Mouse (Mus musculus) neural tube, embryonic 11.5 days (tissue): ENCODE measurements around the gene Olfr721-ps1. TPM values are rescaled to one million over a fixed set of nuclear protein-coding genes. Genes with fewer than 3 reads are reported as not detected.

Experiments used
- ATAC-seq: fragments of 200-750 bp; cut with Nextera tagmentation; 2 replicates; pipeline ENCODE4 v1.8.0; 2017; ENCODE audit warnings: moderate number of reproducible peaks, mild to moderate bottlenecking, moderate TSS enrichment, moderate library complexity; ENCODE audit not compliant: insufficient read depth, low FRiP score, low TSS enrichment
- DNase-seq: peaks from one replicate; pipeline ENCODE4 v3.0.0-alpha.2; 2015; ENCODE audit warnings: low spot score
- H3K27ac ChIP-seq: fragments of 300-500 bp; sonication (generic); 2 replicates; pipeline ENCODE4 v1.5.1; 2014; ENCODE audit warnings: low read depth, mild to moderate bottlenecking, low read length
- H3K27me3 ChIP-seq: fragments of 300-500 bp; sonication (generic); 2 replicates; pipeline ENCODE4 v1.6.1; 2014; ENCODE audit warnings: mild to moderate bottlenecking, low read length, mixed read lengths; ENCODE audit not compliant: control insufficient read depth, insufficient read depth
- H3K36me3 ChIP-seq: fragments of 300-500 bp; sonication (generic); 2 replicates; pipeline ENCODE4 v1.6.1; 2014; ENCODE audit warnings: mild to moderate bottlenecking, low read length, moderate library complexity, mixed read lengths; ENCODE audit not compliant: control insufficient read depth, insufficient read depth
- H3K4me1 ChIP-seq: fragments of 300-500 bp; sonication (generic); 2 replicates; pipeline ENCODE4 v1.6.1; 2014; ENCODE audit warnings: low read length, mixed read lengths; ENCODE audit not compliant: control insufficient read depth, insufficient read depth
- H3K4me2 ChIP-seq: fragments of 300-500 bp; sonication (generic); 2 replicates; pipeline ENCODE4 v1.6.1; 2014; ENCODE audit warnings: low read depth, mild to moderate bottlenecking, moderate library complexity
- H3K4me3 ChIP-seq: fragments of 300-500 bp; sonication (generic); 2 replicates; pipeline ENCODE4 v1.5.1; 2014; ENCODE audit warnings: low read depth, low read length
- H3K9ac ChIP-seq: fragments of 300-500 bp; sonication (generic); 2 replicates; pipeline ENCODE4 v1.6.1; 2014; ENCODE audit warnings: mild to moderate bottlenecking, low read length
- H3K9me3 ChIP-seq: fragments of 300-500 bp; sonication (generic); 2 replicates; pipeline ENCODE4 v1.6.1; 2016; ENCODE audit warnings: low read length; ENCODE audit not compliant: control insufficient read depth
- WGBS: fragments of 180-500 bp; shearing (Covaris S2); extraction: QIAGEN DNeasy Blood & Tissue Kit; methylation state at CpG from one replicate; pipeline ENCODE4 v1.1.7; 2014; 5-methylcytosine and 5-hydroxymethylcytosine counted together
- polyA plus RNA-seq: library from polyadenylated mRNA; unstranded; fragments of >200 nt; fragmentation: Nextera tagmentation; extraction: Ambion mirVana; gene quantifications from 2 replicates; pipeline ENCODE4 v1.2.1, GENCODE M21; 2014

Olfr721-ps1 gene
- polyA plus RNA-seq = not detected in 2 replicates

DNA sequence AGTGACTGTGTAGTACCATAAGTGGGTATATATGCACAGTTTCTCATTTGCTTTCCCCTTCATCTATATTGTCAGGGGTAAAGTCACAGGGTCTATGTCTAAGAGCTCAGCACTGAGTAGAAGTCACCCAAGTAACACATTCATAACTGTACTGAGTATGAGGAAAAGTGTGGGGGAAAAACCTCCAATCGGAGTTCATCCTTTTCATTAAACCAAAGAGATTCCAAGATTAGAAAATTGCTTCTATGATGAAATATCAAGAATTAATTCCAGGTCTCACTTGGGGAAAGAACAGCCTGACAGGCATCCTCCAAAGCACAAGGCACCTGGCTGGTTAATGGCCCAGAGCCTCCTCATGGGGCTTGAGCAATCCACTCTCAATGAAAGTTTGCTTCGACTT lies at the start of gene Olfr721-ps1:
Gene Olfr721-ps1, plus strand, starts transcription at position 301 of the 400 bp plus-strand sequence.
- H3K4me3 ChIP-seq = no peak within 1 kb of the TSS
- H3K9me3 ChIP-seq = no peaks in the 10 kb centered on the region
- no peak within 1 kb of the TSS for H3K27ac ChIP-seq
- ATAC-seq (no peak), DNase-seq (no peak)
- no peaks in the 10 kb centered on the region for H3K27me3 ChIP-seq
- WGBS = 86% methylated on average over 2 of the region's 2 CpGs
- no peaks in the 10 kb centered on the region for H3K36me3 ChIP-seq
- no peak within 1 kb of the TSS for H3K4me2 ChIP-seq
- no peak within 1 kb of the TSS for H3K9ac ChIP-seq
- no peaks in the 10 kb centered on the region for H3K4me1 ChIP-seq

DNA sequence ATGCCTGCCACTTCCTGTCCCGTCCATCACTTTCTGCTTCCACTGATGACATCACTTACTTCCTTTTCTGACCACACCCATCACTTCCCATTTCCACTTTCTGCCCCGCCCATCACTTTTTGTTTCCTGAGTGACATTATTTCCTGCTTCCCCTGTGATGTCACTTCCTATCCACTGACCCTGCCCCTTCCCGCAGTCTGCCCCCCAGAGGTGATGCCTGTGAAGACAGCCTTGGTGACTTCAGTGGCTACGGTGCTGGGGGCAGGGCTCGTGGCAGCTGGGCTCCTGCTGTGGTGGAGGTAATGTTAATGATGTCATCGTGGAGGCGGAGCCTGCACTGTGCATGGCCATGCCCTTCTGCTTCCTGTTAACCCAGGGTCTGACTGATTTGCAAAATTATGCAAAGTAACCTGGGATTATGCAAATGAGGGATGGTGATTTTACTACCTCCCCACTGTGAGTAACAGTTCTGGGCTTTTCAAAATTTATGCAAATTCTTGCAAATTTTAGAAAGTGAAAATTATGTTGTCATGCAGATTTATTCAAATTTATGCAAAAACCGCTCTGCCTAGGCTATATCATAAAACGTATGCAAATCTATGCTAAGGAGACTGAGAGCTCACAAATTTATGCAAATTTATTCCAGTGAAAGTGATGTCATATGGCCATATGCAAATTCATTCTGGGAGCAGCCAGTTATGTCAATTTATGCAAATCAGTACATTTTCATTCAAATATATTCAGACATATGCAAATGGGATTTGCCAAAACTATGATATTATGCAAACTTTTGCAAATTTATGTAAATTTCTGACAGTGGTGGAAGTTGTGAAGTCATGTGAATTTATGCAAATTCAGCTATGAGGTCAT lies 49.1 kb upstream of the Olfr721-ps1 start:
- Histone ChIP-seq H3K4me2 (no peak overlapping the region), H3K9ac (no peak overlapping the region), H3K4me3 (no peak overlapping the region), H3K9me3 (peaks cover 29% of the 10 kb centered on the region), H3K27ac (no peak overlapping the region), H3K27me3 (no peaks in the 10 kb centered on the region), H3K4me1 (no peaks in the 10 kb centered on the region), H3K36me3 (no peaks in the 10 kb centered on the region)
- ATAC-seq (peak; percentile 13; the same call in 1 of the 2 replicates), DNase-seq (peak; percentile 15)
- WGBS = 88% methylated on average over 9 of the region's 9 CpGs

DNA sequence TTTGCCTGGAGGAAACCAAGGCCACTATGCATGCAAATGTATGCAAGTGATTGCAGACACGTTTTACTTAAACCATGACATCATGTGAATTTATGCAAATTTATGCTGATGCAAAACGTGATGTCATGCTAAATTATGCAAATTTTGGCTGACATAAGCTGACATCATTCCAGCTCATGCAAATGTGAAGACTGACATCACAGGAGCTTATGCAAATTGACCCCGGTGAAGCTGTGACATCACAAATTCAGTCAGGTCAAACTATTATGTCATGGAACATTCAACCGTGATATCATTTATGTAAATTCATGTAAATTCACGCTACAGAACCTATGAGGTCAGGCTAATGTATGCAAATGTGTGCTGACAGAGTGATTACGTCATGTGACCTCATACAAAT lies 48.5 kb upstream of the Olfr721-ps1 start:
- peaks cover 29% of the 10 kb centered on the region for H3K9me3 ChIP-seq
- H3K27ac ChIP-seq = no peak overlapping the region
- 82% methylated on average over 6 of the region's 6 CpGs for WGBS
- no peaks in the 10 kb centered on the region for H3K4me1 ChIP-seq
- no peak; the same call in 1 of the 2 replicates for ATAC-seq
- no peaks in the 10 kb centered on the region for H3K36me3 ChIP-seq
- H3K9ac ChIP-seq = no peak overlapping the region
- DNase-seq = peak; percentile 49
- H3K4me3 ChIP-seq = no peak overlapping the region
- H3K4me2 ChIP-seq = no peak overlapping the region
- no peaks in the 10 kb centered on the region for H3K27me3 ChIP-seq

GRCm38 (mm10) chr14:14353081-14353732 lies 47.9 kb upstream of the Olfr721-ps1 start:
- Histone ChIP-seq H3K9me3 (peaks cover 26% of the 10 kb centered on the region), H3K27ac (no peak overlapping the region)
- peak; percentile 26 for DNase-seq

DNA sequence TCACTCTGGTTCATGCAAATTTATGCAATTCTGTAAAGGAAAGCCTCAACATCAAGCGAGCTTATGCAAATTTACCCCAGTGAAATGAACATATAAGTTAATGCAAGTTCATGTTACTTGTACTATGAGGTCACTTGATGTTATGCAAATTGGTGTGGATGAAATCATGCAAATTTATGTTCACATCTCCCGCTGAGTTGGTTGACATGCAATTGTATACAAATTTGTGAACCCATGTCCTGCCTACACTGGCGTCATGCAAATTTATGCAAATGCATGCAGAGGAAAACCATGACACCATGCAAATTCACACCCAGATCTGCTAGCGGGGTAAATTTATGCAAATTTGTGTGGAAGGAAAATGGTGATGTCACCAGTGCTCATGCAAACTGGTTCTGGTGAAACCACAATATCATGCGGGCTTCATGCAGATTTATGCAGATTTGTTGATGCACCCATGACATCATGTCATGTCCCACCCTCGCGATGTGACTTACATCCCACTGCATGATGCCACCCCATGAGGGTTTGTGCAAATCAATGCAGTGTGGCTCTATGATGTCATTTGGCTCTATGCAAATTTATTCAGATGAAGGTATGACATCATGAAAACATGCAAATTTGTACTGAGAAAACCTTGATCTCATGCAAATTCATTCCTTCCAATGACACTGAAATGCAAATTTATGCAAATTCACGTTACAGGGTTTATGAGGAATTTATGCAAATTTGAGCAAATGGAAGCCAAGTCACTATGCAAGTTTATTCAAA lies 47.2 kb upstream of the Olfr721-ps1 start:
- no peak overlapping the region for H3K4me2 ChIP-seq
- peak; percentile 27 for ATAC-seq
- H3K4me1 ChIP-seq = no peaks in the 10 kb centered on the region
- peaks cover 23% of the 10 kb centered on the region for H3K9me3 ChIP-seq
- 85% methylated on average over 8 of the region's 8 CpGs for WGBS
- H3K27me3 ChIP-seq = no peaks in the 10 kb centered on the region
- DNase-seq = peak; percentile 52
- no peak overlapping the region for H3K9ac ChIP-seq
- no peaks in the 10 kb centered on the region for H3K36me3 ChIP-seq
- no peak overlapping the region for H3K27ac ChIP-seq
- no peak overlapping the region for H3K4me3 ChIP-seq

More at GRCm38 (mm10) chr14:14353081-14353732, 47.9 kb upstream of the Olfr721-ps1 start:
- WGBS = 90% methylated on average over 7 of the region's 7 CpGs
- Histone ChIP-seq H3K9ac (no peak overlapping the region), H3K4me2 (no peak overlapping the region), H3K27me3 (no peaks in the 10 kb centered on the region), H3K36me3 (no peaks in the 10 kb centered on the region), H3K4me3 (no peak overlapping the region), H3K4me1 (no peaks in the 10 kb centered on the region)
- no peak for ATAC-seq

GRCm38 (mm10) chr14:14354511-14355359 lies 46.4 kb upstream of the Olfr721-ps1 start:
- no peak overlapping the region for H3K4me3 ChIP-seq
- ATAC-seq (peak; percentile 68), DNase-seq (peak; percentile 26)
- H3K27me3 ChIP-seq = no peaks in the 10 kb centered on the region
- H3K4me1 ChIP-seq = no peaks in the 10 kb centered on the region
- H3K9ac ChIP-seq = no peak overlapping the region
- no peaks in the 10 kb centered on the region for H3K36me3 ChIP-seq
- H3K4me2 ChIP-seq = no peak overlapping the region
- peaks cover 15% of the 10 kb centered on the region for H3K9me3 ChIP-seq
- no peak overlapping the region for H3K27ac ChIP-seq
- 81% methylated on average over 13 of the region's 13 CpGs for WGBS

- H3K36me3 ChIP-seq = no peaks in the 10 kb centered on the region
- WGBS = 93% methylated on average over 7 of the region's 8 CpGs
- H3K4me1 ChIP-seq = no peaks in the 10 kb centered on the region
- H3K4me3 ChIP-seq = no peak overlapping the region
- no peak overlapping the region for H3K4me2 ChIP-seq
- ATAC-seq = peak; percentile 3; the same call in 1 of the 2 replicates
- H3K27me3 ChIP-seq = no peaks in the 10 kb centered on the region
- peaks cover 10% of the 10 kb centered on the region; the same call in 1 of the 2 replicates for H3K9me3 ChIP-seq
- H3K9ac ChIP-seq = no peak overlapping the region
- DNase-seq = no peak
- no peak overlapping the region for H3K27ac ChIP-seq
These were observed 45.8 kb upstream of the Olfr721-ps1 start for GRCm38 (mm10) chr14:14355360-14355646.

- Histone ChIP-seq H3K9ac (no peak overlapping the region), H3K4me1 (no peaks in the 10 kb centered on the region), H3K27ac (no peak overlapping the region), H3K27me3 (no peaks in the 10 kb centered on the region), H3K4me3 (no peak overlapping the region), H3K36me3 (no peaks in the 10 kb centered on the region), H3K4me2 (no peak overlapping the region), H3K9me3 (no peaks in the 10 kb centered on the region)
- WGBS = 68% methylated on average over 1 of the region's 1 CpGs
- no peak for ATAC-seq
- DNase-seq = no peak
These were observed 5.6 kb upstream of the Olfr721-ps1 start for GRCm38 (mm10) chr14:14395535-14395934.
